Mouse (Mus musculus): Measurements from ENCODE around the gene Fam189a1. TPM values are rescaled to one million over a fixed set of nuclear protein-coding genes. Genes with fewer than 3 reads are reported as not detected.

The Fam189a1 gene
- polyA plus RNA-seq, 1 experiment from 2014 or later = 0.46 TPM

- Histone ChIP-seq H3K27me3 (ENCODE audit: insufficient read depth, low read length) (peaks cover 59% of the 10 kb centered on the region), H3K4me3 (ENCODE audit: low read depth, low read length) (peak overlapping the region; percentile 55), H3K27ac (ENCODE audit: low read depth) (no peak overlapping the region), H3K9me3 (ENCODE audit: low read depth, low read length) (no peaks in the 10 kb centered on the region), H3K4me2 (peak overlapping the region; percentile 99), H3K9ac (peak overlapping the region; percentile 49), H3K36me3 (ENCODE audit: insufficient read depth) (no peaks in the 10 kb centered on the region), H3K4me1 (ENCODE audit: insufficient read depth) (no peaks in the 10 kb centered on the region)
- peak; percentile 64 for DNase-seq
- under 1% methylated on average over 80 of the region's 122 CpGs for whole genome bisulfite sequencing
- no peak for TF ChIP-seq CTCF (IDR thresholded peaks at IDR 0.05; ENCODE audit: low read depth)
- peak; percentile 81 for ATAC-seq (ENCODE audit: insufficient read depth)
Observed at GRCm38 (mm10) chr7:65155628-65156513, 499 bp downstream of the Fam189a1 start.

DNA sequence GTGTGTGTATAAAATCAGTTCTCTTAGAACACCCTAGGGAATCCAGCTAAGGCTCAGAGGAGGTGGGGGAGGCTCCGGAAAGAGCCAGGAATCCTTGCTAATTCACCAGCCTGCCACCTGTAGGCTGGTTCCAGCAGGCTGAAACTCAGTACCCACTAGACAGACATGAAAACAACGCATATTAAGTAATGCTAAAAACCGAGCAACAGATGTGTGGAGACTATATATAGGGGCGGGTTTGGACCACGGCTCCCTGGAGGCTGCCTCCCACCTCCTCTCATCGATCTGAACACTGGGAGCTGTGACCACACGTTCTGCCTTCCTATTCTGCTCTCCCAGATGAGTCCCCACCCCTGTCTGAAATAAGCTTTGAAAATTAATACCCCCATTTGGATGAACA lies 1.8 kb downstream of the Fam189a1 start:
- TF ChIP-seq CTCF (IDR thresholded peaks at IDR 0.05; ENCODE audit: low read depth) = no peak
- 19% methylated on average over 7 of the region's 7 CpGs for WGBS
- ATAC-seq (ENCODE audit: insufficient read depth) (no peak), DNase-seq (no peak)
- no peaks in the 10 kb centered on the region for H3K4me1 ChIP-seq (ENCODE audit: insufficient read depth)
- no peak overlapping the region for H3K4me3 ChIP-seq (ENCODE audit: low read depth, low read length)
- H3K36me3 ChIP-seq (ENCODE audit: insufficient read depth) = no peaks in the 10 kb centered on the region
- H3K27ac ChIP-seq (ENCODE audit: low read depth) = no peak overlapping the region
- H3K27me3 ChIP-seq (ENCODE audit: insufficient read depth, low read length) = peaks cover 59% of the 10 kb centered on the region
- H3K9me3 ChIP-seq (ENCODE audit: low read depth, low read length) = no peaks in the 10 kb centered on the region
- H3K9ac ChIP-seq = no peak overlapping the region
- no peak overlapping the region for H3K4me2 ChIP-seq

- Histone ChIP-seq H3K9me3 (ENCODE audit: low read depth, low read length) (no peaks in the 10 kb centered on the region), H3K27me3 (ENCODE audit: insufficient read depth, low read length) (peaks cover 54% of the 10 kb centered on the region), H3K4me2 (no peak overlapping the region), H3K27ac (ENCODE audit: low read depth) (no peak overlapping the region), H3K9ac (no peak overlapping the region), H3K4me1 (ENCODE audit: insufficient read depth) (no peaks in the 10 kb centered on the region), H3K36me3 (ENCODE audit: insufficient read depth) (no peaks in the 10 kb centered on the region), H3K4me3 (ENCODE audit: low read depth, low read length) (no peak overlapping the region)
- ATAC-seq (ENCODE audit: insufficient read depth) (no peak), DNase-seq (no peak)
- WGBS = 69% methylated on average over 7 of the region's 7 CpGs
- no peak for TF ChIP-seq CTCF (IDR thresholded peaks at IDR 0.05; ENCODE audit: low read depth)
Observed at GRCm38 (mm10) chr7:65153846-65154245, 2.5 kb downstream of the Fam189a1 start.

GRCm38 (mm10) chr7:65151526-65151925 lies 4.8 kb downstream of the Fam189a1 start:
- Histone ChIP-seq H3K9me3 (ENCODE audit: low read depth, low read length) (no peaks in the 10 kb centered on the region), H3K4me3 (ENCODE audit: low read depth, low read length) (no peak overlapping the region), H3K4me2 (no peak overlapping the region), H3K36me3 (ENCODE audit: insufficient read depth) (no peaks in the 10 kb centered on the region), H3K4me1 (ENCODE audit: insufficient read depth) (no peaks in the 10 kb centered on the region), H3K9ac (no peak overlapping the region), H3K27ac (ENCODE audit: low read depth) (no peak overlapping the region), H3K27me3 (ENCODE audit: insufficient read depth, low read length) (peaks cover 31% of the 10 kb centered on the region)
- DNase-seq (no peak), ATAC-seq (ENCODE audit: insufficient read depth) (no peak)
- WGBS = 88% methylated on average over 7 of the region's 7 CpGs
- no peak for TF ChIP-seq CTCF (IDR thresholded peaks at IDR 0.05; ENCODE audit: low read depth)

- Histone ChIP-seq H3K9me3 (ENCODE audit: low read depth, low read length) (no peaks in the 10 kb centered on the region), H3K9ac (no peak overlapping the region), H3K27me3 (ENCODE audit: insufficient read depth, low read length) (peaks cover 12% of the 10 kb centered on the region), H3K36me3 (ENCODE audit: insufficient read depth) (no peaks in the 10 kb centered on the region), H3K4me1 (ENCODE audit: insufficient read depth) (no peaks in the 10 kb centered on the region), H3K4me2 (no peak overlapping the region), H3K27ac (ENCODE audit: low read depth) (no peak overlapping the region), H3K4me3 (ENCODE audit: low read depth, low read length) (no peak overlapping the region)
- DNase-seq (no peak), ATAC-seq (ENCODE audit: insufficient read depth) (no peak)
- no peak for TF ChIP-seq CTCF (IDR thresholded peaks at IDR 0.05; ENCODE audit: low read depth)
- WGBS = 80% methylated on average over 9 of the region's 9 CpGs
Observed at GRCm38 (mm10) chr7:65149040-65149439, 7.3 kb downstream of the Fam189a1 start.

DNA sequence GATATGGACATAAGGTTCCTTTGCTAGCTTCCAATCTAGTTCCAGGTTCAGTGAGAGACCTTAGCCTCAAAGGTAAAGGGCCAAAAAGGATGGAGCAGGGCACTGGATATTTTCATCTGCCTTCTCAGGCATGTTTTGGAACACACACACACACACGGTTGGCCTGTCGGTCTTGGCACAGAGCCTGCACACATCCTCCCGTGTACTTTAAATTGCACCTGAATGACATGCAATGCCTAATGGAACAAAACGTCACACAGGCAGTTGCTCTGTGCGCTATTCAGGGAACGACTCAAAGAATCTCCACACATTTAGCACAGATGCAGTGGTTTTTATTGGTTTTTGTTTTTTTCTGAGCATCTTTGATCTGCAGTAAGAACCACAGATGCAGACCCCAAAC lies 11.5 kb downstream of the Fam189a1 start:
- Histone ChIP-seq H3K4me3 (ENCODE audit: low read depth, low read length) (no peak overlapping the region), H3K27me3 (ENCODE audit: insufficient read depth, low read length) (no peaks in the 10 kb centered on the region), H3K27ac (ENCODE audit: low read depth) (no peak overlapping the region), H3K36me3 (ENCODE audit: insufficient read depth) (no peaks in the 10 kb centered on the region), H3K9ac (no peak overlapping the region), H3K4me2 (no peak overlapping the region), H3K9me3 (ENCODE audit: low read depth, low read length) (no peaks in the 10 kb centered on the region), H3K4me1 (ENCODE audit: insufficient read depth) (no peaks in the 10 kb centered on the region)
- 64% methylated on average over 6 of the region's 6 CpGs for WGBS
- no peak for TF ChIP-seq CTCF (IDR thresholded peaks at IDR 0.05; ENCODE audit: low read depth)
- ATAC-seq (ENCODE audit: insufficient read depth) (no peak), DNase-seq (no peak)

DNA sequence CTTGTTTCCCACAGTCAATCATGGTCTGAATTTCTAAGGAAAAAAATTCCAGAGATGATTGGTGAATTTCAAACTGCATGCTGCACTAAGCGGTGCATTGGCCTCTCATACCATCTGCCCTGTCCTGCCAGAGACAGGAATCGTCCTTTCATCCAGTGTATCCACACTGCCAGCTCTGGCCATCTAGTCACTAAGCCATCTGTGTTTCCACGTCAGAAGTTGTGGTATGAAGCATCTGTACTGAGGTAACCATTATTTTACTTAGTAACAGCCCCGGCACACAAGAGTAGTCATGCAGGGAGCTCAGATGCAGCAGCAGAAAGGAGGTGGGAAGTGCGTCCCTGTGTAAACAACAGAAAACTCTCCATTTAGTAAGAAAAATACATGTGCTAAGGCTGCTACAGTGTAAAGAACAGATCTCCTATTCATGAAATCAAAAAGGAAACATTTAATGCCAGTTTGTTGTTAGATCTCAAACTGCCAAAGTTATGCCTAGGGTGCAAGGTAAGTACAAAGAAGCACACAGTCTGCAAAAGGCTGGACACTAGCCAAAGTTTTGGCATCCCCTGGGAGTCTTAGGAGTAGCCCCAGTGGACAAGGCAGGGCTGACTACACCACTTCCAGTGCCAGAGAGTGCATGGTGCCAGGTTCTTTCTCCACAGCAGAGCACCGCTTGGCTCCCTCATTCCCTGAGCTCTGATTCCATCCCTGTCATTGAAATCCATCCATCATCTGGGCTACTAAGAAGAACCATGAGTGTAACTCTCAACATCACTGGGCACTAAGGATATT lies 14.3 kb downstream of the Fam189a1 start:
- H3K36me3 ChIP-seq (ENCODE audit: insufficient read depth) = no peaks in the 10 kb centered on the region
- WGBS = 53% methylated on average over 6 of the region's 6 CpGs
- no peak for ATAC-seq (ENCODE audit: insufficient read depth)

More for the DNA sequence above, 14.3 kb downstream of the Fam189a1 start:
- Histone ChIP-seq H3K4me1 (ENCODE audit: insufficient read depth) (no peaks in the 10 kb centered on the region), H3K9ac (no peak overlapping the region), H3K4me2 (no peak overlapping the region), H3K4me3 (ENCODE audit: low read depth, low read length) (no peak overlapping the region), H3K27me3 (ENCODE audit: insufficient read depth, low read length) (no peaks in the 10 kb centered on the region), H3K9me3 (ENCODE audit: low read depth, low read length) (no peaks in the 10 kb centered on the region), H3K27ac (ENCODE audit: low read depth) (no peak overlapping the region)
- TF ChIP-seq CTCF (IDR thresholded peaks at IDR 0.05; ENCODE audit: low read depth) = no peak
- no peak for DNase-seq

Measured in lung, embryonic 14.5 days (tissue).